Mouse (Mus musculus): ENCODE results near the gene Prtn3. TPM values are rescaled to one million over a fixed set of nuclear protein-coding genes. Genes with fewer than 3 reads are reported as not detected.

Prtn3 gene
- total RNA-seq, 2 experiments from 2014 or later = 0.94 to 2.0 TPM

DNA sequence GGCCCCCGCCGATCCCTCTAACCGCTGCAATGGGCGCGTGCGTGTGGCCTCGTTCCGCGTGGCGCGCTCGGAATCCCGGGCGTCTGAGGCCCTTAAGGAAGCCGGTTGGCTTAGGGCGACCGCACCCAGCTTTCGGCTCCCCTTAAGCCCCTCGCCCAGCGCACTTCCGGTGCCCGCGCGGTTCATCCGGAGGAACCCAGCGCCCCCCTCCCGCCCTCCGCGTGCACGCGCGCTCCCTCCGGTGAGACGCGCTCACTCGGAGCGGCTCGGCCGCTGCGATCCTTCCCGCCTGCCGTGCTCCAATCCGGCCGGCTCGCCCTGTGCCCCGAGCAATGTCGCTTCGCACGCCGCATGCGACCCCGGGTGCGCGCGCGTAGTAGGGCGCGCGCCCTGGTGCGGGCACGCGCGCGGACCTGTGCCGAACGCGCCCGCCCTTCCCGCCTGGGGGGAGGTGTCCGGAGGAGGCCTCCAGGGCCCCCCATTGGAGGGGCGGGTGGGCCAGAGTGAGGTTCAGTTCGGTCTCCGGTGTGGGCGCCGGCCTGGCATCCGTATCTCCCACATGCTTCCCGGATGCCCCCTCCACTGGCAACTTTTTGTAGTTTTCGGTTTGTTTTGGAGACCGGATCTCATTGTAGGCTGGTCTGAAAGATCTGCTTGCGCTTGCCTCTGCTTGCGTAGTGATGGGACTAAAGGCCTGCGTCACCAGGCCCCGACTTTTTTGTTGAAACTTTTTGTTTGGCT, 19.3 kb upstream of the Prtn3 start:
- DNase-seq (ENCODE audit: low spot score in 2 of 2) = no peak

DNA sequence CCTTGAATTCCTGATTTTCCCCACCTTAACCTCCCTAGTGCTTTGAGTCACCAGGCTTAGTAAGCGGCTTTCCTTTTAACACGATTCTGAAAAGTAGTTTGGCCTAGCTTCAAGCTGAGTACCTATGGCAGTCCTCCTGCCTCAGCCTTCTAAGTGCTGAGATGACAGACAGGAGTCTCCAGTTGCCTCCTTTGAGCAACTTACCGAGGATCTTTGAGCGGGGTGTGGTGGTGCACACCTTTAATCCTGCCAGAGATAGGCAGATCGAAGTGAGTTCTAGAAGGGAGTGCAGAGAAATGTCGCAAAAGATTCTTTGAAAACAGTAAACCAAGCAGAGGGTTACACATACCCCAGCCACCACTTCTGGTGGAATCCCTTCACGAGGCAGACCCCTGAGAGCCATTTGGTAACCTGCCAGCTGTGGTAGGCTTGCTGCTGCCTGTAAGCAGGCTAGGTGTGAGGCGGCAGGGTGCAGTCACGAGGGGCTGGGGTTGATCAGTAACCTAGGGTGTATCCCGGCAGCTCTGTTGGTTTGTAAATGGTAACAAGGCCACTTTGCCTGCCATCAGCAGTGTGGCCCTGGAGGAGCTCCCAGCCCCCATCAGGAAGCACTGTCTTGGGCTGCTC, 18.6 kb upstream of the Prtn3 start:
- DNase-seq (ENCODE audit: low spot score in 2 of 2) = no peak

DNA sequence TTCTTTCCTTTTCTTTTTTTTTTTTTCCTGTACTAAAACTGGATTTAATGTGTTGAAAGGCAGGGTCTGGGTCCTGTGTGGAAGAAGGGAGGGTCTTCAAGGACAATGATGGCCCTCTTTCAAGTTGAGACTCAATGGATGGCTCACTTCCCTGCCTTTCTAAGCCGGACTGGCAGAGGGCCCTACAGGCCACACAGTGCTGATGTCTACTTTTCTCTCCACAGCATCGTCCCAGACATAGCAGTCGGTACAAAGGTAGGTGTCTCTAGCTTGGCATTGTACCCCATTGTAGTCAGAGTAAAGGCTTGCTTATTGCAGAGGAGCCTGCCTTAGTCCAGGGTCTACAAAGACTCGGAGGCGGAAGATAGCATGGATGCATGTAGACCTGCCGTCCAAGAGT, 18.0 kb upstream of the Prtn3 start:
- no peak for DNase-seq (ENCODE audit: low spot score in 2 of 2)

DNA sequence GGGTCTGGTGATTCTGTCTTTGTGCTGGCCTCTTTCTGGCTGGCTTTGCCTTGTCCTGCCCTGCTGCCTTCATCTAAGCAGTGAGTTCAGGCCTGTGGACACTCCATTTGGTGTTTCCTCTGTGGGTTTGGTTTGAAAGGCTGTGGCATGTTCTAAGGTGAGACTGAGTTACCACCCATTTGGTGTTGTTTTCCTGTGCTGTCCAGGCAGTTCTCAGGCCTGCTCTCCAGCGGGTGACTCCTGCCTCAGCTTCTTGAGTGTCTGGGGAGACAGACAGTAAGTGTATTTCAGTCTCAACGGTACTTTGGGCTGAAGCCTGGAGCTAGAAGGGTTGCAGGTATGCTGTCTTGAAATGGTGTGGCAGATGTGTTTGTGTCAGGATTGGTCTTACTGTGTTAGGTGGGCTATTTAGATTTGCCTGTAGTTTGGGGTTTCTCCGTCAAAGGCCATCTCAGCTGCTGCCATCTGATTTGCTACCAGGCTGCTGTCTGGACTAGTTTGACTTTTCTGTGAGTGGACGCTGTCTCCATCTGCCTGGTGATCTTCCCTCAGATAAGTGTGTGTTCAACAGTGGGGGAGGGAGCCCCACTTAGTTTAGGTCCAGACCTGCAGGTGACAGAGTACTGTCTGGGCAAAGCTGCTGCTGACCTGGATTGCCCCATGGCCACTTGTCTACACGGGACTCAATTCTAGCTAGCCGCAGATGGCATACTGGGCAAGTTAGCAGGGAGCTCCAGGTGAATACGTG, 17.4 kb upstream of the Prtn3 start:
- no peak for DNase-seq (ENCODE audit: low spot score in 2 of 2)

DNA sequence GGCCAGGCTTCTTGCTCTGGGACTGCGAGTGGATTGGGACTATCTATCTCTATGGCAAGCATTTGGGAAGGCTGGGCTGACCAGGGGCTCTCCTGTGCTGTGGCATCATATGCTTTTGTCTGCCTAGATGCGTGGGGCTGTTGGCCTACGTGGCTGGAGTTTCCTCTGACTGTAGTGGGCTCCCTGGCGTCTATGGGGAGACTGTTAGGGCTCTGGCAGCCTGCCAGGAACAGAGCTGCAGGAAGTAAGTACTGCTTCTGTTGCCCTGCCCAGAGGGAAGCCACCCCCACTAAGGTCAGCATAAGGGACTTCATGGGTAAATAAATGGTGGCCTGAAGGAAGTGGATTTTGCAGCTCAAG, 16.8 kb upstream of the Prtn3 start:
- DNase-seq (ENCODE audit: low spot score in 2 of 2) = no peak

DNA sequence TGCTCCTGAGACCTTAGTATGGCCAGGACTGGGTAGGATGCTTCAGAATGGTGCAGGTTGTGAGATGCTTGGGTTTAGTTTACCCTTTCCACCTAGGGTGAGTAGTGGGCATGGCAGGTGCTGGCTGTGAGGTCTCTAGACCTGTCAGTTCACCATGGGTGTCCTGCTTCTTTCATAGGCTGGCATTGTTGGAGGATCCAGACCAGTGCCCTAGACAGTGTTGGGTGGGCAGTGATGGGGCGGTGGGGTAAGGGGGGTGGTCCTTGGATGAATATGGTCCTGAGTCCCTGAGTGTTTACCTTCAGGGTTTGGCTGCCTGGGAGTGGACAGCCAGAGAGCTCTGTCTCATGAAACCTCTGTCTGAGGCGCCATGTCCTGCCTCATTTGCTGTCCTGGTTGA, 16.4 kb upstream of the Prtn3 start:
- no peak for DNase-seq (ENCODE audit: low spot score in 2 of 2)

DNA sequence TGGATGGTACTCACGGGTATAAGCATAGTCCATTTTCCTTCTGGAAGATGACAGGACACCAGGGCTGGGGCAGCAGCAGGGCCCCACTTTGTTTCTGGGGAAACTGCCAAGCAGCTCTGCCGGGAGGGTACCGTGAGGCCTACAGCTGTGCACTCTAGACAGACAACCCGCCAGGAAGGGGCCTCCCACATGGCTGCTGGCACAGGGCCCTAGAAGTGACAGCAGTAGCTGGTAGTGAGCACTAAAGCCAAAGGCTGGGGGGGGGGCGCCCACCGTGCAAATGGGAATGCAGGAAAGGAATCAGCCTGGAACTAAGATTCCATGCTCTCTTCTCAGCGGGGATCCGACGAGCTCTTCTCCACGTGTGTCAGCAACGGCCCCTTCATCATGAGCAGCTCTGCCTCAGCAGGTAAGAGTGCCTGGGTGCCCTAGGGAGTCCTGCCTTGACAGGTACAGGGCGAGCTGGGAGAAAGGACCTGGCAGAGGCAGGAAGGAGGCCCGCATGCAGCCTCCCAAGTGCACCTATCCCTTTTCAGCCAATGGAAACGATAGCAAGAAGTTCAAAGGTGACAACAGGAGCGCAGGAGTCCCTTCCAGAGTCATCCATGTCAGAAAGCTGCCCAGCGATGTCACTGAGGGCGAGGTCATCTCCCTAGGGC, 15.7 kb upstream of the Prtn3 start:
- peak; percentile 70 to 81 for DNase-seq (ENCODE audit: low spot score in 2 of 2)

DNA sequence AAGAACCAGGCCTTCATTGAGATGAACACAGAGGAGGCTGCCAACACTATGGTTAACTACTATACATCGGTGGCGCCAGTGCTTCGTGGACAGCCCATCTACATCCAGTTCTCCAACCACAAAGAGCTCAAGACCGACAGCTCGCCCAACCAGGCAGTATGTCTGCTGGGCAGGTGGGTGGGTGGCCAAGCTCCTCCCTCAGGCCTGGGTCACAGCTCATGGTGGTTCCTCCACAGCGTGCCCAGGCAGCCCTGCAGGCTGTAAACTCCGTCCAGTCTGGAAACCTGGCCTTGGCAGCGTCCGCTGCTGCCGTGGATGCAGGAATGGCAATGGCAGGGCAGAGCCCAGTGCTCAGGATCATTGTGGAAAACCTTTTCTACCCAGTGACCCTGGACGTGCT, 15.2 kb upstream of the Prtn3 start:
- no peak for DNase-seq (ENCODE audit: low spot score in 2 of 2)

DNA sequence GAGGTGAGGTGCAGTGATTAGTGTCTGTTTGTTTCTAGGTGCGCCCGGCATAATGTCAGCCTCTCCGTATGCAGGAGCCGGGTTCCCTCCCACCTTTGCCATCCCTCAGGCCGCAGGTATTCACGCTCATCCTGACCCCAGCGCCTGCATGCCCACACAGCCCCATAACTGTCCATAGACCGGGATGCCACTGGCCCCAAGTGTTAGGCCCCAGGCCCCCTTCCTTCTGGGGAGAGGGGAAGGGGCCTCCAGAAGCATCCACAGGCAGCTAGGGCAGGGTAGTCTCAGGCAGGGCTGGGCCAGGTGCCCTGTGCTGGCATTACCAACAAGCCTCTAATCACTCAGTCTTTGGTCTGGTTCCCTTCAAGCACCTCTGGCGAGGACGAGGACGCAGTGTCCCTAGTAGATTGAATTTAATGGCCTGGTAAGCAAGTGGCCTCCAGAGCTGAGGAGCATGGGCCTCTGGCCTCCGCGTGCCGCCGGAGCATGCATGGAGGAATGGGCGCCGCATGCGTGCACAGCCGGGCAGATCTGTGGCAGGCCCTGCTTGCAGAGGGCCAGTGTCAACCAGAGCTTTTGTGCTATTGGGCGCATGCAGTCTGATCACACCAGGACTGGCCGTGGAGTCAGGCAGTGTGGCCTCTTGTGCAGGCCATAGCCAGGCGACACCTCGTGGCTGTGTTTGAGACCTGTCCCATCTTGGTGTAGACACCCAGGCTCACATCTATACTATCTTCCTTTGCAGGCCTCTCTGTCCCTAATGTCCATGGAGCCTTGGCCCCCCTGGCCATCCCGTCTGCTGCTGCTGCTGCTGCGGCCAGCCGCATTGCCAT, 14.0 kb upstream of the Prtn3 start:
- DNase-seq (ENCODE audit: low spot score in 2 of 2) = no peak

DNA sequence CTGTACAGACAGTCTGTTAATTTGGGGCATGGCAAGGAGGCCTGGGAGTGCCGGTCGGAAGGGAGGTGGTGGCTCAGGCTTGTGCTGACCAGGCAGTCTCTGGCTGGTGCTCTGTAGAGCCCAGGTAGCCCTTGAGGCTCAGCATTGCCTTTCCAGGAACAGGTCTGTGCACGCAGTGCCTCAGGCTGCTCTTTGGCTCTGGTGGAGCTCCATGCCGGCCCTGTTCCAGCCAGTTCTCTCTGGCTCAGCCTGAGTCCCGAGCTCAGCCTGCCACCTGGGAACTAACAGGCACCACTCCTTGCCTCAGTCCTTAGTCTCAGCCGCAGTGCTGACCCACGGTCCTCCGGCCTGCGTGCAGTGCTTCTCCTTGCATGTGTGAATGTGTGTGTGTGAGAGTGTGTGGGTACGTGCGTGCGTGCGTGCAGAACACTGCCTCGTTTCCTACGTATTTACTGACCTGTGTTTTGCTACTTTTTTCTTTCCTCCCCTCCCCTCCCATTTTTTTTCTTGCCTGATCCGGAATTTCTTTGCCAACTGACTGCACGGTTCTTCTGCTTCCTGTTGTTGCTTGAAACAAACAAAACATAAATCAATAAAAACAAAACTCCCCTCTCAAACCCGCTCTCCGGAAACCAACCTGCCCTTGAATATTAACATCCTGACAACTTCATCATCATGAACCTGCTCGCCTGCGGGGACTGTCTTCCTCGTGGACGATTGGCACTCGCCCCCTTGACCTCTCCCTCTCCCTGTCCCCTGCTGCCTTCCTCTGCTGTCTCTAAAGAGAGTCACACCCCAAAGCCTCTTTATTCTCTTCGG, 12.8 kb upstream of the Prtn3 start:
- DNase-seq (ENCODE audit: low spot score in 2 of 2) = no peak

DNA sequence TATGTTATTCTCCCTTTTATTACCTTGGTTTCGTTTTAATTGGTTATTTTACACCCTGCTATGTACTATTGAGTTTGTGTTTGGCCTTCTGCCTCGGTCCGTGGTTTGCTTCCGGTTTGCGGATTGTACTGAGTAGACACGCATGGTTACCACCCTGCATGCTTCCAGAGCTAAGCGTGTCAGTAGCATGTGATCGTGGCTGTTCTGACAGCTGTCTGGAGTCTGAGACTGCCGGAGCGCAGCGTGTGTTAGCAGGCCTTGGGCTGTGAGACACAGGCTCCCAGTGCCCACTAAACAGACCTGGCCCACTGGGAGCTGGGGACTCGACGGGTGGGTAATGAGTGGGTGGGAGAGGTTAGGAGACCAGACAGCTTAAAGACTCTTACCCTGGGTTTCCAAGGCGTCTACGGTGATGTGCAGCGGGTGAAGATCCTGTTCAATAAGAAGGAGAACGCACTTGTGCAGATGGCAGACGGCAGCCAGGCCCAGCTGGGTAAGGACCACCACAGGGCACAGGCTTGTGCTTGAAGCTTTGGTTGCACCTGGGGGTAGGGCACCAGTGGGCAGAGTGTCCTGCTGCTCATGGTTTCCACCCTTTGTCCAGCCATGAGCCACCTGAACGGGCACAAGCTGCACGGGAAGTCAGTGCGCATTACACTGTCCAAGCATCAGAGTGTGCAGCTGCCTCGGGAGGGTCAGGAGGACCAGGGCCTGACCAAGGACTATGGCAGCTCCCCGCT, 12.1 kb upstream of the Prtn3 start:
- DNase-seq (ENCODE audit: low spot score in 2 of 2) = no peak

DNA sequence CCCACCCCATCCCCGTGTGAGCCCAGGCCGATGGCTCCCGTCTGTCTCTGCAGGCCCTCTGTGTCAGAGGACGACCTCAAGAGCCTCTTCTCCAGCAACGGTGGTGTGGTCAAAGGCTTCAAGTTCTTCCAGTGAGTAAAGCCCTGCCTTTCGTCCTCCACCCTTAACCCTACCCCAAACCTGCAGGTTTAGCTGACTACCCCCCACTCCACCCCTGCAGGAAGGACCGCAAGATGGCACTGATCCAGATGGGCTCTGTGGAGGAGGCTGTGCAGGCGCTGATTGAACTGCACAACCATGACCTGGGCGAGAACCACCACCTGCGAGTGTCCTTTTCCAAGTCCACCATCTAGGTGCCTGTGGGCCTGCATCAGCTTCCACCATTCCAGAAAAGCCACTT, 11.4 kb upstream of the Prtn3 start:
- no peak for DNase-seq (ENCODE audit: low spot score in 2 of 2)

DNA sequence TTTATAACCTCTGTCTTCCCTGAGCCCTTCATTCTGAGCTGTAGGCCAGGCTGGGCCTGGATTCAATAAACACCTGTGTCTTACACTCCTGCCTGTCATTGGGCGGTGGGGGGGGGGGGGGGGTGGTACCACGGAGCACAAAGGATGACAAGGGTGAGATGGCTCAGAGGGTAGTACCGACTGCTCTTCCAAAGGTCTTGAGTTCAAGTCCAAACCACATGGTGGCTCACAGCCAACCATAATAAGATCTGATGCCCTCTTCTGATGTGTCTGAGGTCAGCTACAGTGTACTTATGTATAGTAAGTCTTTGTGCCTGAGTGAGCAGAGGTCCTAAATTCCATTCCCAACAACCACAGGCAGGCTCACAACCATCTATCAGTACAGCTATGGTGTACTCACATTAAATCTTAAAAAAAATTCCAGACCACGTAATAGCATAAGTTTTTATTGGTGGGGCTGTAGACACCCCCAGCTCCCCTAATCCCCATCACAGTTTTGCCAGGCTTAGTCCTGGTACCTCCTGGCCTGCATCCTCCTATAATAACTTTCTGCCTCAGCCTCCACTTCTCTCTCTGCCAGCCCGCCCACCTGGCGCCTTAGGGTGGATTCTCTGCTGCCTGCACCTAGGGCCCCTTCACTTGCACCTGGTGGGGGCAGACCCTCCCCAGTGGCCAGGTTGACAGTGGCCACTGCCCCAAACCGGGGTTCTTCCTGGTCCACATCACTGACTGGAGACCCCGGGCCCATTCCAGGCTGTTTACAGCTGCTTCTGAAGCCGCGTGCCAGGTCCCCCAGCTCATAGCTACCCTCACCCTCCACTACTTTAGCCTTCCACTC, 9.7 kb upstream of the Prtn3 start:
- DNase-seq (ENCODE audit: low spot score in 2 of 2) = no peak

DNA sequence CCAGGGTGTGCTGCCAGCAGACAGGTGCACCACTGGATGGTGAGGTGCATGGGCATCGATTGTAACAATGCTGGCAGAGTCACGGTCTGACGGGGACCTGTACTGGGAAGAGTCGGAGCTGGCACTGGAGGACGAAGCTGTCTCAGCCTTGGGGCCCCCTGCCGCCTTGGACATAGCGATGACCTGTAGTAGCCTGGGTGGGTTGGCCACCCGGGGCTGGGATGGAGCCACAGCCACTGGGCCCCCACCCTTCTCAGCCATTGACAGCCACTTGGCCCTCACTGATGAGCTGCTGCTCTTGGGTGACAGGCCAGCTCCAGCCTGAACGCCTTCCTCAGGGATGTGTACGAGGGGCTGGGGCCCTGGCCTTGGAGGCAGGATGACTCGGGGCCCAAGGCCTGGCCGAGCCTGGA, 9.1 kb upstream of the Prtn3 start:
- no peak for DNase-seq (ENCODE audit: low spot score in 2 of 2)

DNA sequence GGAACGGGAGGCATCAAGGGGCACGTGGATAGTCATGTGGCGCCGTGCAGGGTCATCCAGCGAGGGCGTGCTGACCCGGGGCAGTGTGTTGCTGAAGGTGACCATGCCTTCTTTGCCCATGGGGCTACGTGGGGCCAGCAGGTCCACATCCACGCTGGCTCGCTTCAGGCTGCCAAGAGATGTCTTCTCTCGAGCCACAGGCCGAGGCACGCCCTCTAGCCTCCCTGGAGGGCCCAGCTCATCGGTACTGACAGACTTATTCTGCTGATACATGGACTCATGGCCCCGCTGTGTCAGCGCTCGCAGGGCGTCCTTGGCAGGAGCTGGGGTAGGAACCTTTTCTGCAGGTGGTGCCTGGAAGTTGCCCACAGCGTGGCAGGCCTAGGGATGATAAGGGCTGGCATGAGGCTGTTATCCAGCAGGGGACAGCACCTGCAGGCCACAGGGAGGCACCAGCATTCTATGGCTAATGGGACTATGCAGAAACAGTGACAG, 8.4 kb upstream of the Prtn3 start:
- DNase-seq (ENCODE audit: low spot score in 2 of 2) = no peak

DNA sequence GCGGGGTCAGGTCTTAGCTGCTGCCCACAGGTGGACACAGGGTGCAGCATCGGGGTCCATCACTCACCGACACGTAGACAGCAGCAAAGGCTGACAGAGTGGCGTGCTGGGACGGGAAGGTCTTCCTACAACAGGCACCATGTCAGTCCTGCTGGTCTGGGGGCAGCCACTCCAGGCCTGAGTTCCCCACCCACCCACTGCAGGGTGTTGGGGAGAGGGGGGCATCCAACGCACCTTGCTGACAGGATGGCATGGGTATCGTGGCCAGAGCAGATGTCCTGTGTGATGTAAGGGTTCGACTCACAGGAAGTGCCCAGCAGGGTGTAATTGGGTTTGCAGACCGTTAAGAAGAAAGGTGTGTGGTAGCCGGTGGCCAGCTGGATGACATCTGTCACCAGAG, 7.7 kb upstream of the Prtn3 start:
- DNase-seq (ENCODE audit: low spot score in 2 of 2) = no peak

DNA sequence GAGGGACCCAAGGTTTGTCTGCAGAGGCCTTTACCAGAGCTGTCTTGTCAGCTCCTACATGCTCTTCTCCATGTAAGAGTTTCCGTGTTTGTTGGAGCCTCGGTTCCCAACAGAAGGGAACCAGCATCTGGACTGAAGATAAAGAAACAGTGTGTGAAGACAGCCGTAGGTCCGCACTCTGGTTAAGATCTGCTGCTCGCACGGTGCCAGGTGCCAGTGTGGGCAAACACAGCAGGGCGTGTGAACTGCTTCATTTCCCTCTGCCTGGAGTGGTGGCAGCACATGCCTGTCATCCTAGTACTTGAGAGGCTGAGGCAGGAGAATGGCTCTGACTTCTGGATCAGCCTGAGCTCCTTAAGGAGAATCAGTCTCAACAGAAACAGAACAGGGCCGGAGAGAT, 2.4 kb upstream of the Prtn3 start:
- no peak for DNase-seq (ENCODE audit: low spot score in 2 of 2)

DNA sequence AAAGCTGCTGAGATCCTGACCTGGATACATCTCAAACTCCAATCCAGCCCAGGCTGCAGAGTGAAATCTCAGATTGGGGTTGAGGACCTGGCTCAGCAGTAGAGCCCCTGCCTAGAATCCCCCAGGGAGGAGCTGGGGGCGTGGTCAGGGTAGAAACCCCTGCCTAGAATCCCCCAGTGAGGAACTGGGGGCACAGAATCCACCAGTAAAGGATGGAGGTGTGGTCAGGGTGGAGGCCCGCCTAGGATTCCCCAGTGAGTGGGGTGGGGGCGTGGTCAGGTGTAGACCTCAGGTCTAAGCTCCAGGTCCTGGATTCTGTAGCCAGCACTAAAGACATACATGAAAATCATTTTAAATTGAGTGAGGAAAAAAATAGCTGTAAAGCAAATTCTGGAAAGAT, 1.4 kb upstream of the Prtn3 start:
- no peak for DNase-seq (ENCODE audit: low spot score in 2 of 2)

Measured in layer of hippocampus, adult 18-20 months (tissue).